Mouse (Mus musculus) natural killer cell, adult 2 months (primary cell): ENCODE results near the gene Myo1c.
"Not testable (repeated sequence)": the region's sequence is repeated elsewhere in the genome, so short reads cannot be mapped to it uniquely, and the experiment has no call there.

Experiments used
- DNase-seq, 2 experiments: peaks; one replicate each; pipeline ENCODE4 v3.0.0; 2022; ENCODE audit warnings: low spot score in 2 of 2

Gene Myo1c

DNA sequence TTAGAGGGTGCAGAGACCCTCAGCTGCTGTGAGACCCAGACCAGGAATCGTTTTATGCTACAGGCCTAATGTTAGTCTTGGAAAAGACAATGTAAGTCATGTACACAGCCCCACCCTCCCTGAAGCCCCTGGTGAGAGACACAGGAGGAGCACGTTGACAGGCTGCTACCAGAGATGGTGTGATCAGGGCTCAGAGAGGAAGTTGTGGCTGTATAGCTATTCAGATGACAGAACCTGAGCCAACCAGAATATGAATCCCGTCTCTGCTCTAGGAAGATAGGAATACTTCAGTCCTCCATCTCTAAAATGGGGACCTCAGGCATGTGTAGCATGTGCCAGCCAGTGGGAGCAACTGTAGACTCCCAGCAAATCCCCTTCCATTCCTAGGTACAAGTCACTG is 18.3 kb downstream of the Myo1c start:
- DNase-seq = no peak

DNA sequence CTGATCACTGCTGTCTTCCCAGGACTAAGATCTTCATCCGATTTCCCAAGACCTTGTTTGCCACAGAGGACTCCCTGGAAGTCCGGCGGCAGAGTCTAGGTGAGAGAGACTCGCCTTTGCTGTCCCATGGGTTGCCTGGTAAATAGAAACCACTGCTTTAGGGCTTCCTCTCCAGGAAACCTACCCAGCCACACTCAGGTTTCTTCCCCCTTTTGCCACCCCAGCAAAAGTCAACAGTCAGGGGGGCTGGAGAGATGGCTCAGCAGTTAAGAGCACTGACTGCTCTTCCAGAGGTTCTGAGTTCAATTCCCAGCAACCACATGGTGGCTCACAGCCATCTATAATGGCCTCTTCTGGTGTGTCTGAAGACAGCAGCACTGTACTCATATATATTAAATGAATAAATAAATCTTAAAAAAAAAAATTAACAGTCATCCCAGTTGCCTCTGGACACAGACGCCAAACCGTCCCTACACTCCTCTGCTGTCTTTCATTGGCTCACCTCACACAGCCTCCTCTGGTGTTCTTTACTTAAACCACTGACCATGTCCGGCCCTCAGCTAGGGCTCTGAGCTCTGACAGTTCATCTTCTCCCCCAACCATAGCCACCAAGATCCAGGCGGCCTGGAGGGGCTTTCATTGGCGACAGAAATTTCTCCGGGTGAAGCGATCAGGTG is 19.0 kb downstream of the Myo1c start:
- DNase-seq = no peak

DNA sequence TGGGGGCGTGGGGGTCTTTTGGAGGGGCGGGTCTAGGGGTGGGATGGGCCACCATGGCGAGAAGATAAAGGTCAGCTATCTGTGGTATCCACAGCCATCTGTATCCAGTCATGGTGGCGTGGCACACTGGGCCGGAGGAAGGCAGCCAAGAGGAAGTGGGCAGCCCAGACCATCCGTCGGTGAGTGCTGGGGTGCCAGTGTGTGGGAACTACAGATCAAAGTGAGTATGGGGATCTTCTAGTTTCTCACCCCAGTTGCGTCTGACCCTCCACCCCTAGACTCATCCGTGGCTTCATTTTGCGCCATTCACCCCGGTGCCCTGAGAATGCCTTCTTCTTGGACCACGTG is 19.5 kb downstream of the Myo1c start:
- peak; percentile 19 to 24 for DNase-seq

DNA sequence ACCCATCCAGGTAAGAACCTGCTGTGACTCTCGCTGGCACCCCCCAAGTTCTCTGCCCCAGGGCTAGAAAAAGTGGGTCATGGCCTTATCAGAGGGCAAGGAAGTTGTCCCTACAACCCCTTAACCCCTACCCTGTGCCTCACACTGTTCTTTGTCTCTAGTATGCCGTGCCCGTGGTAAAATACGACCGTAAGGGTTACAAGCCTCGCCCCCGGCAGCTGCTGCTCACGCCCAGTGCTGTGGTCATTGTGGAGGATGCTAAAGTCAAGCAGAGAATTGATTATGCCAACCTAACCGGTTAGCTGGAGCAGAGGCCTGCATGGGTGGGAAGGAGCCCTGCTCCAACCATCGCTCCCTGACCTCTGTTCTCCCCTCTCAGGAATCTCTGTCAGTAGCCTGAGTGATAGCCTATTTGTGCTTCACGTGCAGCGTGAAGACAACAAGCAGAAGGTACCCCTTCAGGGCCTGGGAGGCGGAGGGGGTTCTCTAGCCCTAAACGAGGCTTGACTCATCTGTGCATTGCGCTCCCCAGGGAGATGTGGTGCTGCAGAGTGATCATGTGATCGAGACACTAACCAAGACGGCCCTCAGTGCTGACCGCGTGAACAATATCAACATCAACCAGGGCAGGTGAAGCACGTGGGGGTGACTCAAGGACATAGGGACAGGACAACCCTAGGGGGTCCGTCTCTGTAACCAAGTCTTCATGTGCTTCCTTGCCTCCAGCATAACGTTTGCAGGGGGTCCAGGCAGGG is 21.3 kb downstream of the Myo1c start:
- no peak for DNase-seq

DNA sequence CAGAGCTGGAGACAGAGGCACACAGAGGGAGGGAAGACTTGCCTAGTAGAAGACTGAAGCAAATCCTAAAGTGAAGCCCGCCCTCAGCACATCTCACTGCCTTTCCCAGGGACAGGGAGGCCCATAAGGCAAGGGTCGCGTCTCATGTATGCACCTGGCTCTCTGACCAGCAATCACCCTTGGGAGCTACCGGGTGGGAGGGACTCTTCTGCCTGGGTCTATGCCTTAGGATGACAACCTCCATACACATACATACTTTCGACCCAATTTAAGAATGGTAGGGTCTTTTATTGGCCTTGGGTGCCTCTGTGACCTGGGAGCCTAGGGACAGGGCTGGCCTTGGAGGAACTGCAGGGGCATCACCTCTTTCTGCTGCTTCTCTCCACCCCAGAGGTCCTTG is 23.1 kb downstream of the Myo1c start:
- no peak for DNase-seq

DNA sequence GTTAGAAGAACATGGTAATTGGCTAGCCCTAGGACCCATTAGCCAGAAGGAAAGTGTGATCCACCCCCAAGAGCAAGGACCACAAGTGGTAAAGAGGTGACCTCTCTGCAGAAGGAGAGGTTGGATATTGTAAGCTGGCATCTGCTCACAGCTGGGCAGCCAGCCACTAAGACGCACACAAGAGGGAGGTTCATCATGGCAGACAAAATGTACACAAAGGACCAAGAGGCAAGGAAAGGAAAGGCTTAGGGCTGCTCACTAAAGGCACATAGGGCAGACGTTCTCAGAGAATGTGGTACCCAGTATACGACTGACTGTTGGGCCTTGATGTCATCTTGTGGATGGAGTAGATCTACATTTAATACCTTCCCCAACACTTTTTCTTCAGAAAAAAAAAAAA is 24.6 kb downstream of the Myo1c start:
- no peak for DNase-seq

DNA sequence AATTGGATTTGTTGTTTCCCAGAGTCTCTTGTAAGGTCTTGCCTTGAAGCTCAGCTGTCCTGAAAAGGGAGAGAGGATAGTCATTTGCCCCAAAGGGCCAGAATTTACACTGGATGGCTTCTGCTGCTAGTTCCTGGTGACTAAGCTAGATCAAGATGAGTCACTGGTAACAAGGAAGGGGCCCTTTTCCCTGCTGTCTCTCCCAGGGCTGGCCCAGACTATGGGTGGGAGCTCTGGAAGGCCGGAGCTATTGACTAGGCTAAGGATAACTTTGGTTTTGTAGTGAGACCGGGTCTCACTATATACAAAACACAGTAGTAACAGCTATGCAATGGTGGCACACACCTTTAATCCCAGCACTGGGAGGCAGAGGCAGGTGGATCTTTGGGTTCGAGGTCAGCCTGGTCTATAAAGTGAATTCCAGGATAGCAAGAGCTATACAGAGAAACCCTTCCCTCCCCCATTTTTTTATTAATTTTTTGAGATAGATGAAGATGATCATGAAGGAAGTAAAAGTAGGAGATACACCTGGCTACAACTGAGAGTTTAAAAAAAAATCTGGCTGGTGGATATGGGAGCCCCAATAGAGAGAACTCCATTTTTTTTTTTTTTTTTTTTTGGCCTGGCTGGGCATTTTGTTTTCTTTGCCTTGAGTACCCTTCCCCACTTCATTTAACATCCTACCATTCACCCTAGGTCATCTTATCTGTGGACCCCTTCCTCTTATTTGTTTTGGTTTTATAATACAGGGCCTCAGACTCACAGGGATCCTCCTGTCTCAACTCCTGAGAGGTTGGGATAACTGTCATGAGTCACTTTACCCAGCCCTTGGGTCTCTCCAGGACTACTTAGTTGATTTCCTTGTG is 27.8 kb downstream of the Myo1c start:
- DNase-seq = no peak

DNA sequence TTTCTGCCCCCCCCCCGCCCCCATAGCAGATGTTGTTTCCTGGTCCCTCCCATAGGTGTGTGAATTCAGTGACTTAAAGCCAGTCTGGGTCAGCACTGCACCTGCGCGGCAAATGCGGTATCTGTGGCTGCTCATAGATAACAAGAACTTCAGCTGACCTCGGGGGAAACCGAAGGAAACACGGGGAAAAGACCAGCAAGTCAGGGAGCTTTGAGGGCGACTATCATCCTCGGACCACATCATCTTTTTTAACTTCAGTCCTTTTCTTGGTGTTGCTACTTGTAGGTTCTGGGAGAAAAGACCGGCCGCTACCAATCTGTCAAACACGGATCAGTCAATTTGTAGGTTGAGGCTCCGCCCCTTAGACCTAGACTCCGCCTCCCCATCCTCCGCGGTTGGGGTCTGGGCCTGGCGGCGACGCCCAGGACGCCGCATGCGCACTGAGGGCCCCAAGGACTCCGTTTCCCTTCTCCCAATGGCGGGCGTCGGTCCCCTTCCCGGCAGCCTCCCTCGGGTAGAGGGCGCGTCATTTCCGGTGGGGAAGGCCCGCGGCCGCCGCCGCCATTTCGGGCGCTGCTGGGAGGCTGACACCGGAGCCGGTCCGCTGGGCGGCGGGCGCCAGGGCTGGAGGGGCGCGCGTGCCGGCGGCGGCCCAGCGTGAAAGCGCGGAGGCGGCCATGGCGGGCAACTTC is 28.6 kb downstream of the Myo1c start, which contains the start of gene Crk:
Crk (plus strand) TSS at position 513 of the 692 bp plus-strand sequence.
- peak; percentile 99 for DNase-seq

DNA sequence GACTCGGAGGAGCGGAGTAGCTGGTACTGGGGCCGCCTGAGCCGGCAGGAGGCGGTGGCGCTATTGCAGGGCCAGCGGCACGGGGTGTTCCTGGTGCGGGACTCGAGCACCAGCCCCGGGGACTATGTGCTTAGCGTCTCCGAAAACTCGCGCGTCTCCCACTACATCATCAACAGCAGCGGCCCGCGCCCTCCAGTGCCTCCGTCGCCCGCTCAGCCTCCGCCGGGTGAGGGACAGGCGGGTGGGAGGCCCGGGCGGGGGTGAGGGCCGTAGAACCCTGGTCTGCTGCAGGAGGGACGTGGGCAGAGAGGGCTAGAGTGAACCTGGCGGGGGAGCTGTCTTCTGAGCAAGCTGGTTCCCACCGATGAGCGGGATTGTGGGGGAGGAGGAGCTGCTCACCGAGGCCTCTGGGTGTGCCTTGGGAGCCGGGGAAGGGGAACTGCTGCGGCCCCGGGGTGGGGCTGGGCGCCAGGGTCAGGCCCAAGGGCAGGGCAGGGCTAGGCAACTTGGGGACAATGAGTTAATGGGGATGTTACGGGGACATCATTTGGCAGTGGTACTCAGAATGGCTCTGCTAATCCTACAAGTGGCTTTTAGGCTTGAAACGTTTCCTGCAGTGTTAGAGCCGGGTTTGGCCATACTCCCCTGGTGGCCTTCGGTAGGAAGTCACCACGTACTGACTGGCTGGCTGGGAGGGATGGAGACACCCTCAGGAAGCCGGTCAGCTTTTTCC is 29.3 kb downstream of the Myo1c start:
- peak; percentile 54 to 62 for DNase-seq

DNA sequence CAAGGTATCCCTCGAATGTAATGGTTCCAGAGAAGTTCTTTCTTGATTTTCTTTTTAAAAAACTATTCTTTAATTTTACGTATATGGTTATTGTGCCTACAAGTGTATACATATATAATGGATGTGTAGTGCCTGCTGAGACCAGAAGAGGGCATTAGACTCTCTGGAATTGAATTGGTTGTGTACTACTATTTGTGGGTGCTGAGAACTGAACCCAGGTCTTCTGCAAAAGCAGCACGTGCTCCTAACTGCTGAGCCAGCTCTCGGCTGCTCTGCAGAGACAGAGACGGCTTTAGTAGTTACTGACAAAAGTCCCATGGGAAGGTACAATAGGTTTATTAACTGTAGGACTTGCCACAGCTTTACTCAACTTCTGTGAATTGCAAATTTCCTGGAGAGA is 34.2 kb downstream of the Myo1c start:
- no peak for DNase-seq

DNA sequence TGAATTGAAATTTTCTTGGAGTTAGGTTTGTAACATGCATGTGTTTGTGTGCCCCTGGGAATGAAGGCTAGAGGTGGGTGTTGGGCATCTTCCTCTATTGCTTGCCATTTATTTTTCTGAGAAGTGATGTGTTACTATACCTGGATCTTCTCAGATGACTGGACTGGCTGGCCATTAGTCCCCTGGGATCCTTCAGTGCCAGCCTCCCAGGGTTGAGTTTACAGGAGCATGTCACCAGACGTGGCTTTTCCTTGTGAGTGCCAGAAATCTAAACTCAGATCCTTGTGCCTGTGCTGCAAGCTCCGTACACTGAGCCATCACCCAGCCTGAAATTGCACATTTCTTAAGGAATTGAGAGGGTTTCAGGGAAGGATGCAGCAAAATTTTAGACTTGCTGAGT is 34.7 kb downstream of the Myo1c start:
- no peak for DNase-seq

DNA sequence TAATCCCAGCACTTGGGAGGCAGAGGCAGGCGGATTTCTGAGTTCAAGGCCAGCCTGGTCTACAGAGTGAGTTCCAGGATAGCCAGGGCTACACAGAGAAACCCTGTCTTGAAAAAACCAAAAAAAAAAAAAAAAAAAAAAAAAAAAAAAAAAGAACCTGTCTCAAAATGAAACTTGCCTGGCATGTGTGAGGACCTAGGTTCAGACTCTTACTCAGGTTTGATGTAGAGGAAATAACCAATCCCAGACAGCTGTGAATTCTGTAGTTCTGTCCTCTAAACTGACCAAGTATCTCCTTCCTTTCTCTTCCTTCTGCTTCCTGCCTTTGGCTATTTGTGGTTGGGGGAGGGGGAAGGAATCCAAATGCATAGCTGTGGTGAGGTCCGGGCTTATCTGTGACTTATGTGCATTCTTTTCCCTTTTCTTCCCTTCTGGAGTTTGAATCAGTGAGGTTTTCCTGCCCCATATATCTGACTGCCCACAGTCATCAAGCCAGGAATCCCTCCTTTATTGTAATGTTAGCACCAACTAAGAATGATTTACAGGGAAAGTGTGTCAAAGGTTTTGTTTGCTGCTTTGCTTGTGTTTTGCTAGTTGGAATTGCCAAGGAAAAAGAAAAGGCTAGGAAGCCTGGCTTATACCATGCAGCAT is 37.2 kb downstream of the Myo1c start:
- DNase-seq = no peak

DNA sequence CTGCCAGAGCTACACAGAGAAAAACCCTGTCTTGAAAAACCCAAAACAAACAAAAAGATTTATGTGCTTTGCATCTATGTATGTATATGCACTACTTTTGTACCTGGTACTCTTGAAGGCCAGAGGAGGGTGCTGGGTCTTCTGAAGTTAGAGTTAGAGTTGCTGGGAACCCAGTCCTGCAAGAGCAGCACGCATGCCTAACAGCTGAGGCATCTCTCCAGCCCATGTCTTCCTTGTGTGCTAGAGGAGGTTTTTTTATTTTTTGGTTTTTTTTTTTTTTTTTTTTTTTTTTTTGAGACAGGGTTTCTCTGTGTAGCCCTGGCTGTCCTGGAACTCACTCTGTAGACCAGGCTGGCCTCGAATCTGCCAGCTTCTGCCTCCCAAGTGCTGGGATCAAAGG is 37.8 kb downstream of the Myo1c start:
- DNase-seq = no peak

DNA sequence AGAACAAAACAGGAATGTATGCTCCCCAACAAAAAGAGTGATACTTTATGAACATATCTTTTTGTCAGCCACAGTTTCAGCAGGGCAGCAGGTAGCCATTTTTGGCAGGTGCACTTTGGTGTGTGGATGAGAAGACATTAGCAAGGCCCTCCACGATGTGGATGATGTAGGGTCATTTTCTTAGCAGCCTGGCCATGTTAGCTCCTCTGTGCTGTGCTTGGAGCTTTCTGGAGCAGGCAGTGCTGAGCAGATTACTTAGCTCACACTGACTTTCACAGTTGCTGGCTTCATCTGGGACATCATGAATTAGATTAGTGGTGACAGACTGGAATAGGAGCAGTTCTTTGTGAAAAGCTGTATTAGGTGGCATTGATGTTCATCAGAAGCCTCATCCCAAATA is 39.7 kb downstream of the Myo1c start:
- no peak for DNase-seq

DNA sequence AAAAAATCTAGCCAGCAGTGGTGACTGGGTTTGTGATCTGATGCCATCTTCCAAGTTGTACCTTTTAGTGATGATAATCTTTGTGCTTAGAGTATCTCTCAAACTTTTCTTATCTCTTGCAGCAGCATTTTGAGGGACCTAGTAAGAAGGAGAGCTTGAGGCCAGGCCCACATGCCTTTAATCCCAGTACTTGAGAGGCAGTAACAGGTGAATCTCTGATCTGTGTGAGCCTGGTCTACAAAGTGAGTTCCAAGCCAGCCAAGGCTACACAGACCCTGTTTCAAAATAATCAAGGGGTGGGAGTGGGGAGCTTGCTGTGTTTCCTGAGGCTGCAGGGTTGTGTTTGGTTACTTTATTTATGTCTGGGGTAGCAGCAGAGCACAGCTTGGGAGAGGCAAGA is 40.7 kb downstream of the Myo1c start:
- no peak for DNase-seq

DNA sequence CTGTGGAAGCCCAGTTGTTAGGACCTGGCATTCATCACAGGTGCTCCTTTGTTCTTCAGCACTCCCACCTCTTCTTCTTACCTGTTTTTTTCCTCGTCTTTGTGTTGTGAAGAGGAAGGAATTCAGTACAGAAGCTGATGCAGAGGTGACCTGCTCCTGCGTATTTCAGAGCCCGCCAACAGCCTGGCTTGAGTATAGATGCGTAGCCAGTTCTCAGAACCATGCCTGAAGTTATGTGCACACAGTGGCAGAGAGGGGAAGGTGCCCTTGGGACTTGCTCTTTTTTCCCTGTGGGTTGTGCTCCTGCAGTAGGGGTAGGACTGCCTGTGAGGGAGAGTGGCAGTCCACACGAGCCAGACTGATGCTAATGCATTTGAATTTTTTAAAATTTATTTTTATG is 43.3 kb downstream of the Myo1c start:
- DNase-seq = no peak

DNA sequence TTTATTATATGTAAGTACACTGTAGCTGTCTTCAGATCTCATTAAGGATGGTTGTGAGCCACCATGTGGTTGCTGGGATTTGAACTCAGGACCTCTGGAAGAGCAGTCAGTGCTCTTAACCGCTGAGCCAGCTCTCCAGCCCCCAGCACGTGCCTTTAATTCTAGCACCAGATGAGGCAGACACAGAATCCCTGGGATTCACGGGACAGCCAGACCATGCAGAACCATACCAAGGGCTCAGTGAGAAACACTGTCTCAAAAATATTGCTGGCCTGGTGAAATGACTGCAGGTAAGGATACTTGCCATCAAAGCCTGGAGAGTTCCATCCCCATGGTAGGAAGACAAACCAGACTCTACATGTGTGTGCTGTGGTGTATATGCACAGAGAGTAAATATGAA is 47.2 kb downstream of the Myo1c start:
- not testable (repeated sequence) for DNase-seq

DNA sequence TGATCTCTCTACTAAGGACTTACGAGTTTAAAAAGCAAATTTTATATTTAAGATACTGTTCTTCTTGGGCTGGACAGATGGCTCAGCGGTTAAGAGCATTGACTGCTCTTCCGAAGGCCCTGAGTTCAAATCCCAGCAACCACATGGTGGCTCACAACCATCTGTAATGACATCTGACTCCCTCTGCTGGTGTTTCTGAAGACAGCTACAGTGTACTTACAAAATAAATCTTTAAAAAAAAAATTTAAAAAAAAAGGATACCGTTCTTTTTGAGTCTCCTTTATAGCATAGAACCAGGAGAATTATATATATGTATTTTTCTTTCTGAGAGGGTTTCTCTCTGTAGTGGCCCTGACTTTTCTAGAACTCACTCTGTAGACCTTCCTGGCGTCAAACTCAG is 50.3 kb downstream of the Myo1c start:
- DNase-seq = no peak

DNA sequence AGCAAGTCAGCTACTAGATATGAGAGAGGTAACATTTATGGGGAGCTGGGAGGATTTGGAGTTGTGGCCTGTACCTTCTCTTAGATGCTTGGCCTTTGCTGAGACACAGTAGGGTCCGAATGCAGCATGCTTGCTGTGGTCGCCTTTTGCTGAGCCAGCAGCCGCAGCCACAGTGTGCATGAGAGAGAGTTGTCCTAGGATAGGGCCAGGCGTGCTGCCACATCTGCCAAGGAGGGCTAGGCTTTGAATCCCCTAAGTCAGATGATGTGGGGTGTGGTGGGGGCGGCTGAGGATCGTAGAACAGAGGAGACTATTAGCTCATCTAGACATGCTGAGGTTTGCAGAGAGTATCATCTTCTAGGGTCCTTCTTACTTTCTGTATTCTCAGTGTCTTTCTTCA is 52.5 kb downstream of the Myo1c start:
- DNase-seq = no peak

DNA sequence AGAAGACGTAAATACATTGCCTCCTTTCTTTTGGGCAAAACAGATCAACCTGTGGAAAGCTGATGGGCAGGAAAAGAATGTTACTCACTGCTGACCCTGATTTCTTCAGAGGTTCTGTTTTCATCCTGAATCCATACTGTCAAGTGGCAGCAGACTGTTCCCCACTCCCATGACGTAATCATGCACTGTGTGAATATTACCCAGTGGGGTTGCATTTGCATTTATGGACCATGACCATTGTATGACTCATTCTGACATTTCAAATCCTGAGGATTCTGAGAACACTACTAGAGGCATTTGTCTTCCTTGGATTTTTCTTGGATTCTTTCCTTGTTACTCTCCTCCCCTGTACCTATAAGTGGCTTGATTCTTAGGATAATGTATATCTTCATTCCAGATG is 53.4 kb downstream of the Myo1c start:
- DNase-seq = no peak

DNA sequence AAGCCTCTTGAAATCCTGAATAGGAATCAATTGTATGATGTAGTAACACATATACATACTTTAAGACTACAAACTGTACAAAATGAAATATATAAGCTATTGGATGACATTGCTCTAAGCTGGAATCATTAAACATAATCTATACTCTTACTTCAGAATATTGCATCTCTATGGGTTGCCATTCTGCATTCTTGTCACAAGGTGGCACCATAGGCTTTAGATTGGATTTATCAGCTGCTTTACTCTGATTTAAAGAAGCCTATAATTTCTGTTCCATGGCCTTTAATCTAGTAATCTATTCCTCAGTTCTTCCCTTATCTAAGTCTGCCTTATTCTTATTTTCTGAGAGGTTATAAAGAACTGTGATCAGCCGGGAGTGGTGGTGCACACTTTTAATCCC is 63.6 kb downstream of the Myo1c start:
- DNase-seq = peak in 1 of 2 experiments; percentile 27
